Mouse (Mus musculus) embryonic facial prominence, embryonic 12.5 days (tissue): ENCODE results near the gene Fgg. TPM values are rescaled to one million over a fixed set of nuclear protein-coding genes. Genes with fewer than 3 reads are reported as not detected.

ENCODE experiments used
- ATAC-seq: fragments of 200-750 bp; cut with Nextera tagmentation; 2 replicates; pipeline ENCODE4 v1.8.0; 2017; ENCODE audit not compliant: insufficient number of reproducible peaks, insufficient read depth, low FRiP score, low TSS enrichment
- H3K27ac ChIP-seq: fragments of 300-500 bp; sonication (generic); 2 replicates; pipeline ENCODE4 v1.5.1; 2016; ENCODE audit warnings: mild to moderate bottlenecking
- H3K27me3 ChIP-seq: fragments of 300-500 bp; sonication (generic); 2 replicates; pipeline ENCODE4 v1.6.1; 2016; ENCODE audit warnings: mild to moderate bottlenecking, moderate library complexity
- H3K36me3 ChIP-seq: fragments of 300-500 bp; sonication (generic); 2 replicates; pipeline ENCODE4 v1.6.1; 2016; ENCODE audit warnings: mild to moderate bottlenecking
- H3K4me1 ChIP-seq: fragments of 300-500 bp; sonication (generic); 2 replicates; pipeline ENCODE4 v1.6.1; 2016
- H3K4me2 ChIP-seq: fragments of 300-500 bp; sonication (generic); replicated peaks from 2 replicates; pipeline ENCODE4 v1.6.1; 2016; ENCODE audit warnings: mild to moderate bottlenecking, moderate library complexity
- H3K4me3 ChIP-seq: fragments of 300-500 bp; sonication (generic); 2 replicates; pipeline ENCODE4 v1.5.1; 2016; ENCODE audit warnings: mild to moderate bottlenecking
- H3K9ac ChIP-seq: fragments of 300-500 bp; sonication (generic); 2 replicates; pipeline ENCODE4 v1.6.1; 2016; ENCODE audit warnings: mild to moderate bottlenecking, moderate library complexity
- H3K9me3 ChIP-seq: fragments of 300-500 bp; sonication (generic); 2 replicates; pipeline ENCODE4 v1.6.1; 2016; ENCODE audit warnings: mild to moderate bottlenecking, moderate library complexity
- WGBS: fragments of 180-500 bp; shearing (Covaris S2); methylation state at CpG from one replicate; pipeline ENCODE4 v1.1.7; 2016; 5-methylcytosine and 5-hydroxymethylcytosine counted together
- polyA plus RNA-seq: library from polyadenylated mRNA; unstranded; fragments of >200 nt; fragmentation: Nextera tagmentation; extraction: Ambion mirVana; gene quantifications from 2 replicates; pipeline ENCODE4 v1.2.1, GENCODE M21; 2016

Gene Fgg
- polyA plus RNA-seq, 1 experiment from 2014 or later, result 0.36 TPM

DNA sequence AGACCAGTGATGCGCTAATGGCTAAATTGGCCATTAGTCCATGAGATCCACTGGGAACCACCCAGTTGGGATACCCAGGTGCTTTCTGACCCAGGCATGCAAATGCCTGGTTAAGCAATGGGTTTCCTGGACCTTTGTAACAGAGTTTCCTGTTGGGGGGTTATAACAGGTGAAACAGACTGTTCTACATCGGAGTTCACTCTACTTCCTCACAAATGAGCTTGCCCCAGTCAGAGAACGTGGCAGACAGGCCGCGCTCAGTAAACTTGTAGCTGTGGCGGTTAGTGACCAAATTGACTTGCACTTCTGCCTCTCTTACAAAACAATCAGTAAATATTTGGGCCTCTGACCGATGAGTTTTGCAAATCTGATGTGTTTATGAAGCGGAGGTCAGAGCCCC is 4.5 kb upstream of the Fgg start:
- 93% methylated on average over 8 of the region's 8 CpGs for WGBS
- H3K4me1 ChIP-seq, result no peaks in the 10 kb centered on the region; the same call in 1 of the 2 replicates
- no peak for ATAC-seq
- H3K27ac ChIP-seq, result no peak overlapping the region
- H3K36me3 ChIP-seq, result no peaks in the 10 kb centered on the region
- H3K9ac ChIP-seq, result no peak overlapping the region
- no peaks in the 10 kb centered on the region for H3K9me3 ChIP-seq
- H3K4me2 ChIP-seq, result no peak overlapping the region
- H3K4me3 ChIP-seq, result no peak overlapping the region
- H3K27me3 ChIP-seq, result no peaks in the 10 kb centered on the region

DNA sequence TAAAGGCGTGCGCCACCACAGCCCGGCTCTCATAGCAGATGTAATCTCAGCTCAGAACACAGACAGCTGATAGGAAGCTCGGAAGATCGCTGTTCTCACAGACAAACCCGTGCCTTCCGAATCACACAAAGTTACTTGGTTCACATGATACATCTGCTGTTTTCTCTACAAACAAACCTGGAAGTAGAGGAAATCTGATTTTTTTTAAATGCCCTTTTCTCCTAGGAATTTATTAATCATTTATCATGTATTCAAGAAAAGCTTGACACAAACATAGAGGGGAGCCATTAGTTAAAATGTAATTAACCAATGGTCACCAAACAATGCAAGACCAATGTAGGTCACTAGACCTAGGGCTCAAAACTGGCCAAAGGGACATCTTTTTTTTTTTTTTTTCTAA is 2.7 kb upstream of the Fgg start:
- ATAC-seq, result no peak
- no peaks in the 10 kb centered on the region for H3K4me1 ChIP-seq
- 93% methylated on average over 7 of the region's 7 CpGs for WGBS

DNA sequence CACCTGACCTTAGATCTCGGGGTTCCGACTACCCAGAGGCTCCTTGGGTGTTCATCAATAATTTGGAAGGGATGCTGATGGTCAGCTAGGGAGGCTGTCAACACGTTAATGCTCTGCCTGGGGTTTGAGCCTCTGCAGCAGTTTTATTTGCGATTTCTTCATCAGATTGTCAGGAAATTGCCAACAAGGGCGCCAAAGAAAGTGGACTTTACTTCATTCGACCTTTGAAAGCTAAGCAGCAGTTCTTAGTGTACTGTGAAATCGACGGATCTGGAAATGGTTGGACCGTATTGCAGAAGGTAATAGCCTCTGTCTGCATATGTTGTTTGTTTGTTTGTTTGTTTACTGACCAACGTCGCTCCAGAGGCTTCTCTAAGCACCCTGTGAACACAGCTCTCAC is 2.8 kb downstream of the Fgg start:
- Histone ChIP-seq H3K9me3 (no peaks in the 10 kb centered on the region), H3K36me3 (no peaks in the 10 kb centered on the region), H3K4me2 (no peak overlapping the region), H3K9ac (no peak overlapping the region), H3K4me1 (no peaks in the 10 kb centered on the region), H3K27me3 (no peaks in the 10 kb centered on the region), H3K4me3 (no peak overlapping the region), H3K27ac (no peak overlapping the region)
- 85% methylated on average over 11 of the region's 11 CpGs for WGBS
- ATAC-seq, result no peak

More for the DNA sequence above, 2.7 kb upstream of the Fgg start:
- Histone ChIP-seq H3K27ac (no peak overlapping the region), H3K9ac (no peak overlapping the region), H3K9me3 (no peaks in the 10 kb centered on the region), H3K36me3 (no peaks in the 10 kb centered on the region), H3K4me3 (no peak overlapping the region), H3K4me2 (no peak overlapping the region), H3K27me3 (no peaks in the 10 kb centered on the region)

DNA sequence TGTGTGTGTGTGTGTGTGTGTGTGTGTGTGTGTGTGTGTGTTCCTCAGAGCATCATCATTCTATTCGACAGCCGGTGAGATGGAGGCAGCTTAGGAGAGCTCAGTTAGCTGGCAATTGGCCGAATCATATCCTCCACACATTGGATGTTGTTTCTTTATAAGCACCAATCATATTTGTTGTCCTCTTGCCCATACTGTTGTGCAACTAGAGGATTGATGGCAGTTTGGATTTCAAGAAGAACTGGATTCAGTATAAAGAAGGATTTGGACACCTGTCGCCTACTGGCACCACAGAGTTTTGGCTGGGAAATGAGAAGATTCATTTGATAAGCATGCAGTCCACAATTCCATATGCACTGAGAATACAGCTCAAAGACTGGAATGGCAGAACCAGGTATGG is 3.6 kb downstream of the Fgg start:
- Histone ChIP-seq H3K9ac (no peak overlapping the region), H3K36me3 (no peaks in the 10 kb centered on the region), H3K4me2 (no peak overlapping the region), H3K9me3 (no peaks in the 10 kb centered on the region), H3K4me3 (no peak overlapping the region), H3K4me1 (no peaks in the 10 kb centered on the region), H3K27me3 (no peaks in the 10 kb centered on the region), H3K27ac (no peak overlapping the region)
- ATAC-seq, result no peak
- 88% methylated on average over 4 of the region's 4 CpGs for WGBS

DNA sequence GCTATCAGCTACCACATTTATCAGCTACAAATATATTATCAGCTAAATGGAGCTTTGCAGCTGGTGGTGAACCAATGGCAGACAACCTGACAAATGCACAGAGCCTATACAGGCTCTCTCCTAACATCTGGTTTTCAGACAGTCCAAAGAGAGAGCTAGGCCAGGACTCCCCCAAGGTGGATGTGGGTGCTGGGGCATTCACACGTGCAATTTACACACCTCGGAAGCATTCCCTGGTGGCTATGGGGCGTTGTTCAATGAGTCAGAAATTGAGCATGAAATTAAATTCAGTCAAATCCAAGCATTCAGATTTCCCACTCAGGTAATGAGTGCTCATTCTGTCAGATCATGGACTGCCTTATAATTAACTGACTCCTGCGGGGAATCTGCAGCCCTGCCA is 4.0 kb downstream of the Fgg start:
- ATAC-seq, result no peak
- Histone ChIP-seq H3K27me3 (no peaks in the 10 kb centered on the region), H3K9me3 (no peaks in the 10 kb centered on the region), H3K36me3 (no peaks in the 10 kb centered on the region), H3K27ac (no peak overlapping the region), H3K4me2 (no peak overlapping the region), H3K4me3 (no peak overlapping the region), H3K9ac (no peak overlapping the region), H3K4me1 (no peaks in the 10 kb centered on the region)
- 61% methylated on average over 4 of the region's 4 CpGs for WGBS

DNA sequence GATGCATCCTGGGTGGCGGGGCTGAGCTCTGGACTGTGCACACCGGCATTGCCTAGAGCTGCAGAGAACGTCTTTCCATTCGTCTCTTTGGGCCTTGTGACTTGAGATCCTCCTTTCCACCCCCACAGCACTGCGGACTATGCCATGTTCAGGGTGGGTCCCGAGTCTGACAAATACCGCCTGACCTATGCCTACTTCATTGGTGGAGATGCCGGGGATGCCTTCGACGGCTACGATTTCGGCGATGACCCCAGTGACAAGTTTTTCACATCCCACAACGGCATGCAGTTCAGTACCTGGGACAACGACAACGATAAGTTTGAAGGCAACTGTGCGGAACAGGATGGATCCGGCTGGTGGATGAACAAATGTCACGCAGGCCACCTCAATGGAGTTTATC is 5.1 kb downstream of the Fgg start:
- Histone ChIP-seq H3K4me1 (no peaks in the 10 kb centered on the region), H3K9ac (no peak overlapping the region), H3K27me3 (no peaks in the 10 kb centered on the region), H3K36me3 (no peaks in the 10 kb centered on the region), H3K27ac (no peak overlapping the region), H3K9me3 (no peaks in the 10 kb centered on the region), H3K4me2 (no peak overlapping the region), H3K4me3 (no peak overlapping the region)
- no peak for ATAC-seq
- WGBS, result 93% methylated on average over 19 of the region's 19 CpGs

DNA sequence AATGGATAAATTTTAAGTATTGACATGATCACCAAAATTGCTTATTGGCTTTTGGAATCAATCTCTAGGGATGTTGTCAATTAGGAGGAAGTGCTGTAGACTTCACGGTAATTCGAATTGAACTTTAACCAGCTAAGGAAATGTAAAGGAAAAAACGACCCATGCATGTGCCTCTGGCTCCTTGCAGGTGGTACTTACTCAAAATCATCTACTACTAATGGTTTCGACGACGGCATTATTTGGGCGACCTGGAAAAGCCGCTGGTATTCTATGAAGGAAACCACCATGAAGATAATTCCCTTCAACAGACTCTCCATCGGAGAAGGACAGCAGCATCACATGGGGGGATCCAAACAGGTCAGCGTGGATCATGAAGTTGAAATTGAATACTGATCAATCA is 6.4 kb downstream of the Fgg start:
- no peaks in the 10 kb centered on the region for H3K9me3 ChIP-seq
- no peaks in the 10 kb centered on the region for H3K27me3 ChIP-seq
- H3K4me3 ChIP-seq, result no peak overlapping the region
- no peak for ATAC-seq
- H3K4me2 ChIP-seq, result no peak overlapping the region
- no peak overlapping the region for H3K27ac ChIP-seq
- no peaks in the 10 kb centered on the region for H3K4me1 ChIP-seq
- WGBS, result 83% methylated on average over 10 of the region's 10 CpGs
- no peaks in the 10 kb centered on the region for H3K36me3 ChIP-seq
- no peak overlapping the region for H3K9ac ChIP-seq

DNA sequence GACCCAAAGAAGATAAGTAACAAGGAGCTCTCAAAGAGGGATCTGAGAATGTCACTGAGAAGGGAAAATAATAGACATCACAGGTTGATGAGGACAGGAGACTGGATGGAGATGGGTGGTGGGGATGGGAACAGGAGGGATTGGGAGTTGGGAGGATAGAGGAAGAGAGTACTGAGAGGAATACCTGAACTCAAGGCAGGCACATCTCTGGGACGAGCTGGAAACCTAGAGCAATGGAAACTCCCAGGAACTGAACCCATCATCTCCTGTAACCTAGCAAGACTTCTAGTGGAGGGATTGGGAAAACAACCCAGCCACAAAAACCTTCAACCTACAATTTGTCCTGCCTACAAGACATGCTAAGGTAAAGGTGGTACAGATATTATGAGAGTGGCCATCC is 8.7 kb downstream of the Fgg start:
- Histone ChIP-seq H3K4me2 (no peak overlapping the region), H3K4me1 (no peaks in the 10 kb centered on the region), H3K36me3 (no peaks in the 10 kb centered on the region), H3K4me3 (no peak overlapping the region), H3K9me3 (no peaks in the 10 kb centered on the region), H3K27me3 (no peaks in the 10 kb centered on the region), H3K27ac (no peak overlapping the region), H3K9ac (no peak overlapping the region)
- no peak for ATAC-seq
- 67% methylated on average over 1 of the region's 1 CpGs for WGBS

DNA sequence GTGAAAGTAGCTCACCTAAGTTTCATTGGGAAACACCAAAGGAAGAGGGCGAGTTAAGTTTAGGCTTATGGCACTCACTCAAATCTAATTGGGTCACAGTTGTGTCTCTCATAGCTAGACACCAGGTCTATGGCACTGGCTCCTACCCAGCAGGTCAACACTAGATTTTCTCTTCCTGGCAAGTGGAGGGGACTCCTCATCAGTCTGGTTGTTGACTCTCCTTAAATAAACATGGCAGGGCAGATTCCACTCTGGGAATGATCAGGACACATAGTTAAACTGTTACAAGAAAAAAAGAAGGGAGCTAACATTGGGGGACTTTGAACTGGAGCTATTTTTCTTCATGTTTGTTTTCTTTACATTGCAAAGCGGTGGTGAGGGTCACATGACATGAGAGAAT is 12.9 kb downstream of the Fgg start:
- no peaks in the 10 kb centered on the region for H3K36me3 ChIP-seq

DNA sequence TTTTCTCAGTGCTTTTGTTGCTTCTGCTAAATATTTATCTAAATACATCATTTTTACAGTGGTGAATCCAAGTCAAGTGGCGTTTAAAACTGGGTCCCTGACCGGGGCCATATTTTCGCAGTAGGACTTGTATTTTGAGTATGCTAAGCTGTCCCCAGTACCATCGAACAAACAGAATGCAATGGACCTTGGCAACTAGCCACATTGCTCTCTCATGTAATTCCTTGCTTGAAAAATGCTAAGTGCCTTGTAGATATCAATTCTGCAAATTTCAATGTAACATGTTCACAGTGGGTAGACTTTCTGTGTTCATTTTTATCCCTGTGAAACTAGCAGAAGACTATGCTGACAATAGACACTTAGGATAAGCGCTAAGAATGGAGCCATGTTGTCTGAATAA is 13.7 kb downstream of the Fgg start:
- Histone ChIP-seq H3K9ac (no peak overlapping the region), H3K4me1 (no peaks in the 10 kb centered on the region), H3K36me3 (no peaks in the 10 kb centered on the region), H3K4me3 (no peak overlapping the region), H3K27me3 (no peaks in the 10 kb centered on the region), H3K9me3 (no peaks in the 10 kb centered on the region), H3K27ac (no peak overlapping the region), H3K4me2 (no peak overlapping the region)
- no peak for ATAC-seq
- WGBS, result 92% methylated on average over 5 of the region's 5 CpGs

More for the DNA sequence above, 12.9 kb downstream of the Fgg start:
- H3K9ac ChIP-seq, result no peak overlapping the region
- H3K27me3 ChIP-seq, result no peaks in the 10 kb centered on the region
- H3K4me1 ChIP-seq, result no peaks in the 10 kb centered on the region
- H3K4me2 ChIP-seq, result no peak overlapping the region
- no peaks in the 10 kb centered on the region for H3K9me3 ChIP-seq
- H3K27ac ChIP-seq, result no peak overlapping the region
- 87% methylated on average over 2 of the region's 2 CpGs for WGBS
- ATAC-seq, result no peak
- H3K4me3 ChIP-seq, result no peak overlapping the region

DNA sequence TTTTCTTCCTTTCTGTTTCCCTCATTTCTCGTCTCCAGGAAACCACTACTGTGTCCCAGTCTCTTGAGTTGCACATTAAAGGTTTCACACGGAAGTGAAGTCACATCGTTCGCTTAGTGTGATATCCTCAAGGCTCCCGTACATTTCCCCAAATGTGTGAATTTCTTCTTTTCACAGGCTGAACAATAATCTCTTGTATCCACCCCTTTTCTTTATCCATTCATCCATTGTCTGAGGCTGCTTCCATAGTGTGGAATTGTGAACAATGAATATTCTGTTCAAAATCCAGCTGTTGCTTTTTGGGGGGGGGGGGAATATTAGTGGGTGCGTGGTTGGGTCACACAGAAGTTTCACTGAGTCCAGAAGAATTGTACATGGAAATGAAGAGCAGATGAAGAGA is 17.5 kb downstream of the Fgg start:
- H3K36me3 ChIP-seq, result no peaks in the 10 kb centered on the region
- no peak overlapping the region for H3K27ac ChIP-seq
- no peak overlapping the region for H3K9ac ChIP-seq
- H3K4me1 ChIP-seq, result no peaks in the 10 kb centered on the region
- H3K27me3 ChIP-seq, result no peaks in the 10 kb centered on the region
- H3K4me2 ChIP-seq, result no peak overlapping the region
- 71% methylated on average over 6 of the region's 6 CpGs for WGBS
- H3K4me3 ChIP-seq, result no peak overlapping the region
- ATAC-seq, result no peak
- no peaks in the 10 kb centered on the region for H3K9me3 ChIP-seq

DNA sequence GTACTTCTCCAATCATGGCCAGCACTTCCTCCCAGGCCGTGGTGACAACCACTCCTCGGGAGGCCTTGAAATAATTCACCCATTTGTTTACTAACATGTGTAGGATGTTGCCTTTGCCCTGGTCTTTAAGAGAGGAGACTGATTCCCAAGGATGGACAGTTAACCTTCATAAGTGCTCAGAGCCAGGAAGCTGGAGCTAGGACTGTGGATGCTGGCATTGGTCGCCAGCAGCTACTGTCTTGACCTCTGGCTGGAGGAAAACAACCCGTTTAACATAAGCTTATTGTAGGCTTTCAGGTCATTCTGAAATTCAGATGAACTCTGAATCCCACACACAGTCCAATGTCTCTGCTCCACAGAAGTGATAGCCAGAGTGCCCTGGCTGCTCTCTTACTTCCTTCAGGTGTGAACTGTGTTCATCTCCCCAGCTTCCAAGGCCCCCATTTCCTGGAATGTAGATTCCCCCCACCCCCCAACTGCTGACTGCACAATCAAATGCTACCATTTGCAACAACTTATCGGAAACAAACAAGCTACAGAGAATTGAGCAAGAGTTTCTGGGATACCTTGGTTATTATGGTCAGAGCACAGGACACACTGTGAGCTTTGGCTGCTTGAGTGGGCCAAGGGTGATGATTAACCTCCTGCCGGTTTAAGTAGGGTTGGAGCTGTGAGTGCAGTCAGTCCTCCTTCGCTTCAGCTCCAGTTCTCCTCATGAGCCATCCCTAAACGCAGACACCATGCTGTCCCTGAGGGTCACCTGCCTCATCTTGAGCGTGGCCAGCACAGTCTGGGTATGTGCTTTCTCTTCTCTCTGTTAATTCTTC is 18.2 kb downstream of the Fgg start, which contains the start of gene Fga:
Gene Fga, plus strand, starts transcription at position 602 of the 827 bp plus-strand sequence.
- Histone ChIP-seq H3K27me3 (no peaks in the 10 kb centered on the region), H3K27ac (no peak within 1 kb of the TSS), H3K4me1 (no peaks in the 10 kb centered on the region), H3K4me3 (no peak within 1 kb of the TSS), H3K4me2 (no peak within 1 kb of the TSS), H3K36me3 (no peaks in the 10 kb centered on the region), H3K9ac (no peak within 1 kb of the TSS), H3K9me3 (no peaks in the 10 kb centered on the region)
- ATAC-seq, result no peak
- WGBS, result 75% methylated on average over 9 of the region's 9 CpGs
